Mouse (Mus musculus): ENCODE measurements around the gene Cdh1.
A peak's percentile ranks its signal among the peaks of the same experiment; 100 is the strongest.
"Not testable (repeated sequence)": the region's sequence is repeated elsewhere in the genome, so short reads cannot be mapped to it uniquely, and the experiment has no call there.

Gene Cdh1

GRCm38 (mm10) chr8:106603131-106603819, at the start of gene Cdh1:
Gene Cdh1 (plus strand): TSS chr8:106603351.
- peak; percentile 88 for DNase-seq

GRCm38 (mm10) chr8:106554011-106554410, 49.1 kb upstream of the Cdh1 start:
- DNase-seq = no peak

- DNase-seq = no peak
Measured at GRCm38 (mm10) chr8:106556068-106556645, 47.0 kb upstream of the Cdh1 start.

- no peak for DNase-seq
Measured at GRCm38 (mm10) chr8:106559844-106560243, 43.3 kb upstream of the Cdh1 start.

- DNase-seq = peak; percentile 95
Measured at GRCm38 (mm10) chr8:106561097-106561865, 41.9 kb upstream of the Cdh1 start.

GRCm38 (mm10) chr8:106563691-106564182, 39.4 kb upstream of the Cdh1 start:
- peak; percentile 94 for DNase-seq

GRCm38 (mm10) chr8:106569006-106569405, 34.1 kb upstream of the Cdh1 start:
- no peak for DNase-seq

GRCm38 (mm10) chr8:106570386-106570785, 32.8 kb upstream of the Cdh1 start:
- no peak for DNase-seq

GRCm38 (mm10) chr8:106571551-106572172, 31.5 kb upstream of the Cdh1 start:
- no peak for DNase-seq

GRCm38 (mm10) chr8:106572175-106572574, 31.0 kb upstream of the Cdh1 start:
- DNase-seq = not testable (repeated sequence)

GRCm38 (mm10) chr8:106573168-106573567, 30.0 kb upstream of the Cdh1 start, which contains the start of gene Gm10073:
Gene Gm10073 (minus strand): TSS chr8:106573461.
- not testable (repeated sequence) for DNase-seq

- no peak for DNase-seq
Measured at GRCm38 (mm10) chr8:106574283-106574682, 28.9 kb upstream of the Cdh1 start.

GRCm38 (mm10) chr8:106576849-106577555, 26.1 kb upstream of the Cdh1 start:
- DNase-seq = peak; percentile 89

- no peak for DNase-seq
Measured at GRCm38 (mm10) chr8:106579510-106579909, 23.6 kb upstream of the Cdh1 start.

- no peak for DNase-seq
Measured at GRCm38 (mm10) chr8:106581344-106582088, 21.6 kb upstream of the Cdh1 start.

GRCm38 (mm10) chr8:106584942-106585670, 18.0 kb upstream of the Cdh1 start:
- peak; percentile 90 for DNase-seq

GRCm38 (mm10) chr8:106585671-106586037, 17.5 kb upstream of the Cdh1 start:
- DNase-seq = no peak

- no peak for DNase-seq
Measured at GRCm38 (mm10) chr8:106586896-106587295, 16.3 kb upstream of the Cdh1 start.

- DNase-seq = no peak
Measured at GRCm38 (mm10) chr8:106588443-106589431, 14.4 kb upstream of the Cdh1 start.

GRCm38 (mm10) chr8:106592458-106592857, 10.7 kb upstream of the Cdh1 start:
- DNase-seq = no peak

Measured in heart, adult 11 months (tissue).